Mouse (Mus musculus): ENCODE measurements around the gene Vipr2. TPM values are rescaled to one million over a fixed set of nuclear protein-coding genes. Genes with fewer than 3 reads are reported as not detected.

Gene Vipr2
- 0.74 and 1.1 TPM in 2 replicates for polyA plus RNA-seq (2015; fragmentation: Nextera tagmentation; extraction: Ambion mirVana)

- H3K27me3 ChIP-seq (replicated peaks; ENCODE audit: control insufficient read depth, insufficient read depth, low read length) = peaks cover 7% of the 10 kb centered on the region; the same call in 1 of the 2 replicates
- peak within 1 kb of the TSS; percentile 63 for H3K4me3 ChIP-seq (ENCODE audit: low read length)
- ATAC-seq = peak; percentile 93
- WGBS = 4% methylated on average over 33 of the region's 33 CpGs
- H3K36me3 ChIP-seq (ENCODE audit: control insufficient read depth, insufficient read depth, low read length) = no peaks in the 10 kb centered on the region
- H3K9me3 ChIP-seq (ENCODE audit: control insufficient read depth, low read length) = no peaks in the 10 kb centered on the region
- H3K4me2 ChIP-seq (ENCODE audit: low read length) = peak within 1 kb of the TSS; percentile 96
- H3K27ac ChIP-seq (ENCODE audit: low read depth, low read length) = no peak within 1 kb of the TSS
- H3K9ac ChIP-seq (ENCODE audit: low read depth, low read length) = peak within 1 kb of the TSS; percentile 75
- H3K4me1 ChIP-seq (ENCODE audit: control insufficient read depth, insufficient read depth, low read depth, low read length) = peaks cover 5% of the 10 kb centered on the region
Measured at GRCm38 (mm10) chr12:116077074-116077854, at the start of gene Vipr2. Gene Vipr2, plus strand, starts transcription at chr12:116077726.

DNA sequence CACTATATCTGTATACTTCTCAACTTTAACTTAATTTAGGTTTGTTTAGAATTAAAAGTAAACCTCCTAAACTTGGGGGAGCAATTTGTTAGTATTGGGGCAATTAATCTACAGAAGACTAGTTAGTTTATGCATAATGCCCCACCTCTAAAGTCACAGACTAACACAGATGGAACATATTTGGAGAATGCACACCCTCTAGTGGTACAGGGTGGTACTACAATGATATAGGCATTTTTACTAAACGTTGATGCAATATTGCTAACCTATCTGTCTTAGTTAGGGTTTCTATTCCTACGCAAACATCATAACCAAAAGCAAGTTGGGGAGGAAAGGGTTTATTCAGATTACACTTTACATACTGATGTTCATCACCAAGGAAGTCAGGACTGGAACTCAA is 49.4 kb upstream of the Vipr2 start:
- Histone ChIP-seq H3K9me3 (ENCODE audit: control insufficient read depth, low read length) (no peaks in the 10 kb centered on the region), H3K36me3 (ENCODE audit: control insufficient read depth, insufficient read depth, low read length) (no peaks in the 10 kb centered on the region), H3K9ac (ENCODE audit: low read depth, low read length) (no peak overlapping the region), H3K27ac (ENCODE audit: low read depth, low read length) (no peak overlapping the region), H3K4me3 (ENCODE audit: low read length) (no peak overlapping the region), H3K4me1 (ENCODE audit: control insufficient read depth, insufficient read depth, low read depth, low read length) (no peaks in the 10 kb centered on the region), H3K27me3 (replicated peaks; ENCODE audit: control insufficient read depth, insufficient read depth, low read length) (no peaks in the 10 kb centered on the region), H3K4me2 (ENCODE audit: low read length) (no peak overlapping the region)
- ATAC-seq = no peak
- 60% methylated on average over 2 of the region's 2 CpGs for WGBS

DNA sequence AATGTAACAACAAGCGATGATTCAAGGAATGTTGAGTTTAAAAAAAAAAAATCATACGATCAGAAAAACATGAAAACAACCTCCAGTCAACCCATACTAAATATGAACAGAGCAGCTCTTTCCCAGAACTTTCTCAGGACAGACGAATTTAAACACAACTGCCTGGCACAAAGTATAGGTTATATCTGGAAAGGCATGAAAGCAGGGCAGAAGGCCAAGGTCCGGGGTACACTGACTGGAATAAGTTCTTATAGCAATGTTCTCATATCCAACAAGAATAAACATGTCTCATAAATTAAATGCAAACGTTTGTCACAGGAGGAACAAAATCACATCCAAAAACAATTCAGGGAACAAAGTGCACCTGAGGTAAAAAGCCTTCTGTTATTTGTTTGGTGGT is 42.2 kb upstream of the Vipr2 start:
- no peaks in the 10 kb centered on the region for H3K27me3 ChIP-seq (replicated peaks; ENCODE audit: control insufficient read depth, insufficient read depth, low read length)
- no peak overlapping the region for H3K27ac ChIP-seq (ENCODE audit: low read depth, low read length)
- no peak overlapping the region for H3K9ac ChIP-seq (ENCODE audit: low read depth, low read length)
- 78% methylated on average over 5 of the region's 5 CpGs for WGBS
- no peaks in the 10 kb centered on the region for H3K36me3 ChIP-seq (ENCODE audit: control insufficient read depth, insufficient read depth, low read length)
- no peak overlapping the region for H3K4me2 ChIP-seq (ENCODE audit: low read length)
- no peak overlapping the region for H3K4me3 ChIP-seq (ENCODE audit: low read length)
- no peaks in the 10 kb centered on the region for H3K4me1 ChIP-seq (ENCODE audit: control insufficient read depth, insufficient read depth, low read depth, low read length)
- H3K9me3 ChIP-seq (ENCODE audit: control insufficient read depth, low read length) = no peaks in the 10 kb centered on the region; the same call in 1 of the 2 replicates
- ATAC-seq = no peak

DNA sequence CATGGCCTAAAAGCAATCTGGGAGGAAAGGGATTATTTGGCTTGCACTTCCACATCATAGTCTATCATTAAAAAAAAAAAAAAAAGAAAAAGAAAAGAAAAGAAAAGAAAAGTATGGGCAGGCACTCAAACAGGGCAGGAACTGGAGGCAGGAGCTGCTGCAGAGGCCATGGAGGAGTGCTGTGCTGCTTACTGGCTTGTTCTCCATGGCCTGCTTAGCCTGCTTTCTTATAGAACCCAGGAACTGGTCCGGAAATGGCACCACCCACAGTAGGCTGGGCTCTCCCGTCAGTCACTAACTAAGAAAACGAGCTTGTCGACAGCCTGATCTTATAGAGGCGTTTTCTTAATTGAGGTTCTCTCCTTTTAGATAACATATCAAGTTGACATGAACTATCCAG is 32.7 kb upstream of the Vipr2 start:
- H3K9ac ChIP-seq (ENCODE audit: low read depth, low read length) = no peak overlapping the region
- no peak overlapping the region for H3K27ac ChIP-seq (ENCODE audit: low read depth, low read length)
- no peaks in the 10 kb centered on the region for H3K36me3 ChIP-seq (ENCODE audit: control insufficient read depth, insufficient read depth, low read length)
- no peaks in the 10 kb centered on the region for H3K27me3 ChIP-seq (replicated peaks; ENCODE audit: control insufficient read depth, insufficient read depth, low read length)
- H3K4me1 ChIP-seq (ENCODE audit: control insufficient read depth, insufficient read depth, low read depth, low read length) = peaks cover 12% of the 10 kb centered on the region
- no peak overlapping the region for H3K4me3 ChIP-seq (ENCODE audit: low read length)
- H3K9me3 ChIP-seq (ENCODE audit: control insufficient read depth, low read length) = no peaks in the 10 kb centered on the region
- no peak overlapping the region for H3K4me2 ChIP-seq (ENCODE audit: low read length)
- ATAC-seq = no peak
- 89% methylated on average over 5 of the region's 5 CpGs for WGBS

- H3K36me3 ChIP-seq (ENCODE audit: control insufficient read depth, insufficient read depth, low read length) = no peaks in the 10 kb centered on the region
- H3K4me2 ChIP-seq (ENCODE audit: low read length) = peak within 1 kb of the TSS; percentile 89
- H3K4me1 ChIP-seq (ENCODE audit: control insufficient read depth, insufficient read depth, low read depth, low read length) = peaks cover 12% of the 10 kb centered on the region
- H3K27me3 ChIP-seq (replicated peaks; ENCODE audit: control insufficient read depth, insufficient read depth, low read length) = no peaks in the 10 kb centered on the region
- peak within 1 kb of the TSS; percentile 90 for H3K27ac ChIP-seq (ENCODE audit: low read depth, low read length)
- peak; percentile 100 for ATAC-seq
- H3K9me3 ChIP-seq (ENCODE audit: control insufficient read depth, low read length) = no peaks in the 10 kb centered on the region
- under 1% methylated on average over 55 of the region's 55 CpGs for WGBS
- peak within 1 kb of the TSS; percentile 92 for H3K4me3 ChIP-seq (ENCODE audit: low read length)
- H3K9ac ChIP-seq (ENCODE audit: low read depth, low read length) = peak within 1 kb of the TSS; percentile 74
Measured at GRCm38 (mm10) chr12:116047440-116048377, 29.8 kb upstream of the Vipr2 start, which contains the start of gene Zfp386. Gene Zfp386, plus strand, starts transcription at chr12:116047724.

- H3K9ac ChIP-seq (ENCODE audit: low read depth, low read length) = peak overlapping the region; percentile 74
- H3K9me3 ChIP-seq (ENCODE audit: control insufficient read depth, low read length) = no peaks in the 10 kb centered on the region
- ATAC-seq = no peak
- H3K27me3 ChIP-seq (replicated peaks; ENCODE audit: control insufficient read depth, insufficient read depth, low read length) = no peaks in the 10 kb centered on the region
- no peak overlapping the region for H3K27ac ChIP-seq (ENCODE audit: low read depth, low read length)
- H3K4me3 ChIP-seq (ENCODE audit: low read length) = peak overlapping the region; percentile 92
- H3K4me1 ChIP-seq (ENCODE audit: control insufficient read depth, insufficient read depth, low read depth, low read length) = peaks cover 12% of the 10 kb centered on the region
- H3K4me2 ChIP-seq (ENCODE audit: low read length) = peak overlapping the region; percentile 89
- 67% methylated on average over 7 of the region's 7 CpGs for WGBS
- H3K36me3 ChIP-seq (ENCODE audit: control insufficient read depth, insufficient read depth, low read length) = no peaks in the 10 kb centered on the region
Measured at GRCm38 (mm10) chr12:116048766-116049165, 28.8 kb upstream of the Vipr2 start.

DNA sequence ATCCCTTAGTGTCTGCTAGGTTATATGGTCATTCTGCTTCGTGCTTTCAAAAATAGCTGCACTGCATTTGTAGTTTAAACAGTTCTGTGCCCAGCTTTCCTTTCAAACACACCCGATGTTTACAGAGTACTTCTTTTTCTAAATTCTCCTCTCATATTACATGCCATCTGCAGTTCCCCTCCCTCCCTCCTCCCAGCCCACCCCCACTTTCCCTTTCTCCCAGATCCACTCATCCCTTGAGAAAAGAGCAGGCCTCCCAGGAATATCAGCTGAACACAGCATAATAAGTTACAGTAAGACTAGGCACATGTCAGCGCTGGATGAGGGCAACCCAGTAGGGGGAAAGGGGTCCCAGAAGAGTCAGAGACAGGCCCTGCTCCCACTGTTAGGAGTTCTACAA is 28.3 kb upstream of the Vipr2 start:
- 89% methylated on average over 3 of the region's 3 CpGs for WGBS

DNA sequence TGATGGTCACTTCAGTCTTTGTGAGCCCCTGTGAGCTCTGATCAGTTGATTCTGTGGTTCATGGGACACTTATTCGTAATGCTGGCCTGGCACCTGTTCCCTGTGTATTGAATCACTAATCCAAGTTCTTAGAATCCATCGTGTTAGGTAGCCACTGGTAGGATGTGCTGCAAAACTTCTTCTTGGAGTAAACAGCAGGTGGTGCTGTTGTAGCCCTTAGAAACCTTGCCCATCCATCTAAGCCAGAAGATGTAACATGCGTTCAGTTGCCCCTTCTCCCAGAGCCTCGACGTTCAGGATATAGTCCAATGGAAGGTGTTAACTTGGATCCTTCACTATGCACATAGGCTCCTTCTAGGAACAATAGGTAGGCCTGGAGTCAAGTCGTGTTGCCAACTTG is 27.8 kb upstream of the Vipr2 start:
- Histone ChIP-seq H3K27ac (ENCODE audit: low read depth, low read length) (no peak overlapping the region), H3K9me3 (ENCODE audit: control insufficient read depth, low read length) (no peaks in the 10 kb centered on the region), H3K4me2 (ENCODE audit: low read length) (no peak overlapping the region), H3K36me3 (ENCODE audit: control insufficient read depth, insufficient read depth, low read length) (peaks cover 6% of the 10 kb centered on the region), H3K4me1 (ENCODE audit: control insufficient read depth, insufficient read depth, low read depth, low read length) (peaks cover 12% of the 10 kb centered on the region), H3K27me3 (replicated peaks; ENCODE audit: control insufficient read depth, insufficient read depth, low read length) (no peaks in the 10 kb centered on the region), H3K9ac (ENCODE audit: low read depth, low read length) (no peak overlapping the region), H3K4me3 (ENCODE audit: low read length) (no peak overlapping the region)
- 90% methylated on average over 6 of the region's 6 CpGs for WGBS
- no peak for ATAC-seq

More for the DNA sequence above, 28.3 kb upstream of the Vipr2 start:
- Histone ChIP-seq H3K4me1 (ENCODE audit: control insufficient read depth, insufficient read depth, low read depth, low read length) (peaks cover 12% of the 10 kb centered on the region), H3K9ac (ENCODE audit: low read depth, low read length) (no peak overlapping the region), H3K27ac (ENCODE audit: low read depth, low read length) (no peak overlapping the region), H3K9me3 (ENCODE audit: control insufficient read depth, low read length) (no peaks in the 10 kb centered on the region), H3K4me2 (ENCODE audit: low read length) (peak overlapping the region; percentile 89), H3K27me3 (replicated peaks; ENCODE audit: control insufficient read depth, insufficient read depth, low read length) (no peaks in the 10 kb centered on the region), H3K4me3 (ENCODE audit: low read length) (no peak overlapping the region), H3K36me3 (ENCODE audit: control insufficient read depth, insufficient read depth, low read length) (peaks cover 1% of the 10 kb centered on the region)
- ATAC-seq = no peak

DNA sequence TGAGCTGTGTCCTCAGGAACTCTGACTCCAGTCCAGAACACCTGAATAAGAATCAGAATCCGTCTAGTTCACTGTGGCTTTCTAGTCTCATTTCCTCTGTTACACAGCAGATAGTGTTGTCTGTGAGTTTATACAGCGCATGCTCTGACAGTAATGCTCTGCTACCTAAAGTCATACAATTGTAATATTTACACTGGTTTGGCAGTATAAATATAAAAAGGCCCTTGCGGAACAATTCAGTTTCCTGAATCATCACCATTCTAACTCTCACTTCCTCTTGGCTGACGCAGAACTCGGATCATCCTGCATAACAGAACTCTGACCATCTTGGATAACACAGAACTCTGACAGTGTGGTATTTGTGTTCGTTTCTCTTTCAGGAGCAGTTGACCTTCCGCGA is 23.2 kb upstream of the Vipr2 start:
- Histone ChIP-seq H3K4me2 (ENCODE audit: low read length) (no peak overlapping the region), H3K36me3 (ENCODE audit: control insufficient read depth, insufficient read depth, low read length) (peaks cover 41% of the 10 kb centered on the region), H3K9ac (ENCODE audit: low read depth, low read length) (no peak overlapping the region), H3K4me1 (ENCODE audit: control insufficient read depth, insufficient read depth, low read depth, low read length) (peaks cover 3% of the 10 kb centered on the region), H3K27me3 (replicated peaks; ENCODE audit: control insufficient read depth, insufficient read depth, low read length) (no peaks in the 10 kb centered on the region), H3K4me3 (ENCODE audit: low read length) (no peak overlapping the region), H3K9me3 (ENCODE audit: control insufficient read depth, low read length) (peaks cover 10% of the 10 kb centered on the region), H3K27ac (ENCODE audit: low read depth, low read length) (no peak overlapping the region)
- WGBS = 97% methylated on average over 8 of the region's 8 CpGs
- ATAC-seq = no peak

All from hindbrain, embryonic 16.5 days (tissue).